Mouse (Mus musculus): ENCODE measurements at regions not wholly inside any gene's neighbourhood (a gene's known extent, or its start where the extent isn't known, plus 50 kb on each side); places are given as distances from the start of the nearest gene placed in this dataset.

GRCm38 (mm10) chr4:110134036-110134435, 156.2 kb downstream of the Dmrta2 start:
- no peak for TF ChIP-seq CTCF (IDR thresholded peaks at IDR 0.05; ENCODE audit: low read depth)
- TF ChIP-seq EP300 (IDR thresholded peaks at IDR 0.05; ENCODE audit: low read depth): no peak
- no peaks in the 10 kb centered on the region for H3K36me3 ChIP-seq (replicated peaks; ENCODE audit: control insufficient read depth, insufficient read depth, low read depth)
- no peaks in the 10 kb centered on the region for H3K27me3 ChIP-seq (ENCODE audit: control insufficient read depth, insufficient read depth, low read length)
- H3K9me3 ChIP-seq (ENCODE audit: control insufficient read depth, low read length): no peaks in the 10 kb centered on the region
- no peak overlapping the region for H3K27ac ChIP-seq
- no peak overlapping the region for H3K4me2 ChIP-seq (ENCODE audit: low read depth)
- H3K4me1 ChIP-seq (replicated peaks; ENCODE audit: control insufficient read depth in 2 of 2, insufficient read depth in 2 of 2, low read length in 1 of 2): no peaks in the 10 kb centered on the region
- H3K9ac ChIP-seq (replicated peaks): no peak overlapping the region
- ATAC-seq (ENCODE audit: insufficient read depth): no peak
- WGBS (ENCODE audit: insufficient replicate concordance): 18% methylated on average over 7 of the region's 7 CpGs
- H3K4me3 ChIP-seq (ENCODE audit: insufficient read depth in 1 of 2, low read depth in 2 of 2, low read length in 2 of 2): no peak overlapping the region
- DNase-seq (ENCODE audit: low read depth in 3 of 3, low spot score in 3 of 3): no peak

GRCm38 (mm10) chr4:110145229-110145628, 167.4 kb downstream of the Dmrta2 start:
- H3K4me3 ChIP-seq (ENCODE audit: insufficient read depth in 1 of 2, low read depth in 2 of 2, low read length in 2 of 2): no peak overlapping the region
- H3K9me3 ChIP-seq (ENCODE audit: control insufficient read depth, low read length): no peaks in the 10 kb centered on the region
- no peak overlapping the region for H3K4me2 ChIP-seq (ENCODE audit: low read depth)
- no peak overlapping the region for H3K9ac ChIP-seq (replicated peaks)
- no peaks in the 10 kb centered on the region for H3K27me3 ChIP-seq (ENCODE audit: control insufficient read depth, insufficient read depth, low read length)
- no peak for DNase-seq (ENCODE audit: low read depth in 3 of 3, low spot score in 3 of 3)
- no peaks in the 10 kb centered on the region for H3K4me1 ChIP-seq (replicated peaks; ENCODE audit: control insufficient read depth in 2 of 2, insufficient read depth in 2 of 2, low read length in 1 of 2)
- 63% methylated on average over 1 of the region's 1 CpGs for WGBS (ENCODE audit: insufficient replicate concordance)
- no peak for TF ChIP-seq CTCF (IDR thresholded peaks at IDR 0.05; ENCODE audit: low read depth)
- no peak for TF ChIP-seq EP300 (IDR thresholded peaks at IDR 0.05; ENCODE audit: low read depth)
- ATAC-seq (ENCODE audit: insufficient read depth): no peak
- H3K36me3 ChIP-seq (replicated peaks; ENCODE audit: control insufficient read depth, insufficient read depth, low read depth): no peaks in the 10 kb centered on the region
- H3K27ac ChIP-seq: no peak overlapping the region

GRCm38 (mm10) chr4:110152103-110152946, 174.5 kb downstream of the Dmrta2 start:
- TF ChIP-seq EP300 (IDR thresholded peaks at IDR 0.05; ENCODE audit: low read depth): no peak
- no peak for TF ChIP-seq CTCF (IDR thresholded peaks at IDR 0.05; ENCODE audit: low read depth)
- Histone ChIP-seq H3K27me3 (ENCODE audit: control insufficient read depth, insufficient read depth, low read length) (no peaks in the 10 kb centered on the region), H3K36me3 (replicated peaks; ENCODE audit: control insufficient read depth, insufficient read depth, low read depth) (no peaks in the 10 kb centered on the region), H3K9ac (replicated peaks) (no peak overlapping the region), H3K9me3 (ENCODE audit: control insufficient read depth, low read length) (no peaks in the 10 kb centered on the region), H3K27ac (no peak overlapping the region), H3K4me1 (replicated peaks; ENCODE audit: control insufficient read depth in 2 of 2, insufficient read depth in 2 of 2, low read length in 1 of 2) (no peaks in the 10 kb centered on the region), H3K4me3 (ENCODE audit: insufficient read depth in 1 of 2, low read depth in 2 of 2, low read length in 2 of 2) (no peak overlapping the region), H3K4me2 (ENCODE audit: low read depth) (no peak overlapping the region)
- ATAC-seq (ENCODE audit: insufficient read depth) (no peak), DNase-seq (ENCODE audit: low read depth in 3 of 3, low spot score in 3 of 3) (no peak)
- 30% methylated on average over 15 of the region's 15 CpGs for WGBS (ENCODE audit: insufficient replicate concordance)
